Mouse (Mus musculus) MEL (cell line): ENCODE results near the gene Pigp. TPM values are rescaled to one million over a fixed set of nuclear protein-coding genes. Genes with fewer than 3 reads are reported as not detected.

Experiments used
- DNase-seq: peaks from one replicate; pipeline ENCODE4 v3.0.0; 2011; ENCODE audit warnings: low read depth, low spot score
- H3K27ac ChIP-seq: 2 replicates; pipeline ENCODE4 v1.5.1; 2012; ENCODE audit warnings: low read depth, mild to moderate bottlenecking, control low read depth, low read length, moderate library complexity; ENCODE audit not compliant: control insufficient read depth
- H3K27me3 ChIP-seq, 2 experiments: fragments of 150-350 bp in 1 of 2; sonication (generic) in 1 of 2; 2 replicates each; pipeline ENCODE4 v1.6.1; 2012; ENCODE audit warnings: low read length in 2 of 2, mild to moderate bottlenecking in 2 of 2, improper control_type of control experiment in 1 of 2, moderate library complexity in 1 of 2; ENCODE audit not compliant: insufficient read depth in 2 of 2, control insufficient read depth in 1 of 2
- H3K36me3 ChIP-seq, 2 experiments: 2 replicates each; pipeline ENCODE4 v1.6.1; 2012 to 2014; ENCODE audit warnings: low read length in 2 of 2, improper control_type of control experiment in 1 of 2, inconsistent platforms in 1 of 2, mild to moderate bottlenecking in 1 of 2; ENCODE audit not compliant: insufficient read depth in 2 of 2, control insufficient read depth in 1 of 2
- H3K4me1 ChIP-seq, 2 experiments: fragments of 150-350 bp in 1 of 2; sonication (generic) in 1 of 2; 2 replicates each; pipeline ENCODE4 v1.6.1; 2012; ENCODE audit warnings: low read length in 2 of 2, improper control_type of control experiment in 1 of 2, mild to moderate bottlenecking in 1 of 2; ENCODE audit not compliant: insufficient read depth in 2 of 2, control insufficient read depth in 1 of 2
- H3K4me3 ChIP-seq, 2 experiments: fragments of 150-350 bp in 1 of 2; sonication (generic) in 1 of 2; 2 replicates each; pipeline ENCODE4 v1.5.1; 2012; ENCODE audit warnings: low read depth in 2 of 2, low read length in 2 of 2, mild to moderate bottlenecking in 2 of 2, moderate library complexity in 2 of 2, control low read depth in 1 of 2, improper control_type of control experiment in 1 of 2; ENCODE audit not compliant: control insufficient read depth in 1 of 2, insufficient read depth in 1 of 2
- H3K79me2 ChIP-seq: 2 replicates; pipeline ENCODE4 v1.6.1; 2012; ENCODE audit warnings: mild to moderate bottlenecking, low read length, moderate library complexity; ENCODE audit not compliant: control insufficient read depth, poor library complexity, insufficient read depth
- H3K9ac ChIP-seq: 2 replicates; pipeline ENCODE4 v1.6.1; 2012; ENCODE audit warnings: low read depth, mild to moderate bottlenecking, control low read depth, low read length, moderate library complexity; ENCODE audit not compliant: control insufficient read depth, poor library complexity, severe bottlenecking
- H3K9me3 ChIP-seq: fragments of 150-350 bp; sonication (generic); replicated peaks from 2 replicates; pipeline ENCODE4 v1.6.1; 2012; ENCODE audit warnings: mild to moderate bottlenecking, low read length, improper control_type of control experiment, moderate library complexity; ENCODE audit not compliant: insufficient read depth
- CTCF ChIP-seq, 3 experiments: IDR thresholded peaks in 2 of 3; conservative IDR thresholded peaks in 1 of 3; 2 replicates each; pipeline ENCODE4 v1.5.1; 2011 to 2012; ENCODE audit warnings: low read length in 3 of 3, low read depth in 2 of 3, mild to moderate bottlenecking in 2 of 3, improper control_type of control experiment in 1 of 3, inconsistent platforms in 1 of 3, mixed read lengths in 1 of 3, moderate library complexity in 1 of 3; ENCODE audit not compliant: control insufficient read depth in 1 of 3, insufficient read depth in 1 of 3, poor library complexity in 1 of 3, severe bottlenecking in 1 of 3
- ETS1 ChIP-seq: IDR thresholded peaks from 2 replicates; pipeline ENCODE4 v1.6.1; 2012; ENCODE audit warnings: low read depth, mild to moderate bottlenecking, inconsistent platforms, low read length, improper control_type of control experiment, moderate library complexity
- GABPA ChIP-seq: IDR thresholded peaks from 2 replicates; pipeline ENCODE4 v1.6.1; 2012; ENCODE audit warnings: low read depth, mild to moderate bottlenecking, inconsistent platforms, low read length, improper control_type of control experiment, moderate library complexity
- KAT2A ChIP-seq: conservative IDR thresholded peaks from 2 replicates; pipeline ENCODE4 v1.6.1; 2012; ENCODE audit warnings: low read depth, low read length, improper control_type of control experiment, inconsistent platforms
- MAX ChIP-seq: IDR thresholded peaks from 2 replicates; pipeline ENCODE4 v1.6.1; 2011; ENCODE audit warnings: low read length, improper control_type of control experiment
- MXI1 ChIP-seq: IDR thresholded peaks from 2 replicates; pipeline ENCODE4 v1.6.1; 2011; ENCODE audit warnings: mild to moderate bottlenecking, low read depth, low read length, improper control_type of control experiment
- NRF1 ChIP-seq: IDR thresholded peaks from 2 replicates; pipeline ENCODE4 v1.6.1; 2014; ENCODE audit warnings: low read depth, mild to moderate bottlenecking, inconsistent platforms, low read length, improper control_type of control experiment, moderate library complexity; ENCODE audit not compliant: poor library complexity, insufficient read depth, severe bottlenecking
- POLR2AphosphoS2 ChIP-seq: IDR thresholded peaks from 2 replicates; pipeline ENCODE4 v1.6.1; 2011; ENCODE audit warnings: low read length, improper control_type of control experiment
- RAD21 ChIP-seq: IDR thresholded peaks from 2 replicates; pipeline ENCODE4 v1.6.1; 2011; ENCODE audit warnings: mild to moderate bottlenecking, low read depth, low read length, improper control_type of control experiment
- RCOR1 ChIP-seq: IDR thresholded peaks from 2 replicates; pipeline ENCODE4 v1.6.1; 2012; ENCODE audit warnings: low read depth, mild to moderate bottlenecking, inconsistent platforms, low read length, improper control_type of control experiment
- SIN3A ChIP-seq: IDR thresholded peaks from 2 replicates; pipeline ENCODE4 v1.6.1; 2012; ENCODE audit warnings: low read length, improper control_type of control experiment, inconsistent platforms
- TAL1 ChIP-seq: IDR thresholded peaks from 2 replicates; pipeline ENCODE4 v1.6.1; 2012; ENCODE audit warnings: mild to moderate bottlenecking, inconsistent platforms, low read length, moderate library complexity, mixed read lengths
- TBP ChIP-seq: IDR thresholded peaks from 2 replicates; pipeline ENCODE4 v1.8.0; 2011; ENCODE audit warnings: low read depth, low read length, improper control_type of control experiment
- USF1 ChIP-seq: IDR thresholded peaks from 2 replicates; pipeline ENCODE4 v1.6.1; 2014; ENCODE audit warnings: low read depth, mild to moderate bottlenecking, inconsistent platforms, low read length, improper control_type of control experiment, moderate library complexity
- USF2 ChIP-seq, 2 experiments: IDR thresholded peaks; 2 replicates each; pipeline ENCODE4 v1.6.1; 2011 to 2012; ENCODE audit warnings: improper control_type of control experiment in 2 of 2, low read length in 2 of 2, borderline replicate concordance in 1 of 2, inconsistent platforms in 1 of 2, low read depth in 1 of 2, mild to moderate bottlenecking in 1 of 2; ENCODE audit not compliant: insufficient read depth in 1 of 2
- ZKSCAN1 ChIP-seq: IDR thresholded peaks from 2 replicates; pipeline ENCODE4 v1.6.1; 2012; ENCODE audit warnings: low read depth, mild to moderate bottlenecking, inconsistent platforms, low read length, improper control_type of control experiment, moderate library complexity
- polyA plus RNA-seq, 2 experiments: library from polyadenylated mRNA; stranded (reverse) in 1 of 2; unstranded in 1 of 2; fragments of >175 nt in 1 of 2; fragments of >200 nt in 1 of 2; gene quantifications; 2 replicates each; pipeline versions ENCODE4 v1.2.1 to v1.2.4; 2012; ENCODE audit warnings: low replicate concordance in 2 of 2, low read depth in 1 of 2; ENCODE audit not compliant: insufficient read length in 2 of 2, insufficient read depth in 1 of 2, missing spikeins in 1 of 2
- total RNA-seq: library from RNA; depleted of rRNA; stranded (reverse); fragments of 300-350 nt; gene quantifications from 2 replicates; pipeline ENCODE4 v1.2.3, GENCODE M21; 2012

Gene Pigp
- total and polyA plus RNA-seq, 3 experiments: 27.1 to 47.3 TPM; not detected in 1

DNA sequence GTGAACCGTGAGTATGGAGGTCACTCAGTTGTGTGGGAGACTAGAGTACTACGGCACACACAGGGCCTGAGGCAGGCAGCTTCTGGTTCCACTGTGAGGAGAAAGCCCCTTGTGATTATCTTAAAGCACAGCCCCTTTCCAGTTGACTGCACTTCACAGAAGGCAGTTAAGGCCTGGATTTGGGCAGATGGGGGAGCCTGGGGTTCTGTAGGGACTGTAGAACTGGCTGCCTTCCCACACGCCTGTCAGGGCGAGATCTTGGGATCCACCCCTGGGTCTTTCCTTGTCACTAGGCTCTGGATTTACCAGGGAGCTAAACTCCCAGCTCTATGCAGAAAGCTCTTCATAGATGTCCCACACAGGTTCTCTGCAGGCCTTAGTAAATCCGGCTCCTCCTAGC, 41.2 kb downstream of the Pigp start (continued):
- TF ChIP-seq RCOR1 (peak; percentile 81), USF1 (no peak), TAL1 (peak; percentile 86), USF2 (IDR thresholded peaks at IDR 0.05; ENCODE audit: borderline replicate concordance in 1 of 2, insufficient read depth in 1 of 2, low read depth in 1 of 2, low read length in 2 of 2) (no peak), GABPA (no peak), NRF1 (no peak), MXI1 (0 out of 2 replicates have a peak, but pooled peaks have one; percentile 41), CTCF (IDR thresholded peaks at IDR 0.05 in 2 of 3, conservative IDR thresholded peaks at IDR 0.05 in 1 of 3; ENCODE audit: control insufficient read depth in 1 of 3, insufficient read depth in 1 of 3, low read depth in 2 of 3, low read length in 3 of 3, poor library complexity in 1 of 3, severe bottlenecking in 1 of 3) (0 out of 6 replicates have a peak, but pooled peaks of 1 of the 3 experiments have one; percentile 17), RAD21 (no peak), ZKSCAN1 (no peak), SIN3A (peak; percentile 40), TBP (0 out of 2 replicates have a peak, but pooled peaks have one; percentile 36)

DNA sequence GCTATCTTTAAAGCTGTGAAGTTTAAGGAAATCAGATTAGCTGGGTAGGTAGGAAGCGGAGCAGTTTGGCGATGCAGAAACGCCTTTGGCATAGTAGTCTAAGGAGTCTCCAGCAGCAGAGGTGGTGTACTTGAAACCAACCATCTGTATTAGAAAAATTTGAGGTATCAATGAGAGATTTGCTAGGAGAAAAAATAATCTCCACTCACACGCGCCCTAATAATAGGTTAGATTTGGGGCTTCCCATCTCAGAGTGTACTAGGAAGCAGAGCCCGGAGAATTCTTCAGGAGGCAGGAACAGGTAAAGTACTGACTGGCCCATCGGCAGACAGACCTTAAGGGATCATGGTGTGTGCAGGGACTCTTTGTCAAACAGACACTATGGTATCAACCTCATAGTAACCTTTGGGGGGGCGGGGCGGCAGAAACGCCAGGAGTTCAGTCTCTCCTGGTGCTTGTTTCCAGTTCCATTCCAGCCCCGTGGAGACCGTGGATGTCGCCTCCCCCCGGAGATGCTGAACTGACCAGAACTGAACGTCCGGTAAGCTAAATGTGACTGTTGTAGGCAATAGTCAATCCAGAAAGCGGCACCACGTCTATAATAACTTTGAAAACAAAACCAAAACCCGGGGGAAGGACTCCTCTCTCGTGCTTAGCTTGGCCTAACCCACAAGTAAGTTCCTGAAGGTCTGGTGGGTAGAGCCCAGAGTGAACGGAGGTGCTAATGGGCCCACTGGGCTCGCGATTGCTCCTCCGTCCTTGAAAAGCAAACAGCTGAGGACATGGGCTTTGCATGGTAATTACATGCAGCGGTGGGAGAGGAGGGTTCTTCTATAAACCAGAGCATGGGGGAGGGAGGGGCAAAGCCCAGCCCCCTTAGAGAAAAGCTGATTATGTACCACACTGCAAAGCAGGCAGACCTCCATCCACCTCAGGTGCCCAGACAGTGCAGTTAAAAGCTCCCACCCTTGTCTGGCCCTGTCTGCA, 42.5 kb downstream of the Pigp start:
- peaks cover 0 to 29% of the 10 kb centered on the region in 2 experiments; a peak in 2 of 4 replicates for H3K36me3 ChIP-seq
- peak overlapping the region; percentile 87 for H3K27ac ChIP-seq
- H3K27me3 ChIP-seq: no peaks in the 10 kb centered on the region
- TF ChIP-seq RCOR1 (no peak), POLR2AphosphoS2 (no peak), ETS1 (no peak), MAX (no peak), KAT2A (no peak), RAD21 (no peak)
- H3K9me3 ChIP-seq: no peaks in the 10 kb centered on the region
- no peak overlapping the region for H3K9ac ChIP-seq
- peaks cover 26 to 29% of the 10 kb centered on the region in 2 experiments for H3K4me1 ChIP-seq
- no peak for DNase-seq
- no peaks in the 10 kb centered on the region for H3K79me2 ChIP-seq
- no peak overlapping the region; a peak in 1 of 4 replicates for H3K4me3 ChIP-seq
